Mouse (Mus musculus) liver, adult 2 months (tissue): ENCODE data around the gene Dpyd.

Source experiments
- CTCF ChIP-seq: fragments of 200-500 bp; IDR thresholded peaks from 2 replicates; pipeline ENCODE4 v1.5.1; 2011; ENCODE audit warnings: low read depth, low read length, control low read depth
- POLR2A ChIP-seq: fragments of 200-500 bp; IDR thresholded peaks from 2 replicates; pipeline ENCODE4 v1.6.1; 2011; ENCODE audit warnings: low read length, control low read depth; ENCODE audit not compliant: insufficient read depth; ENCODE audit errors: extremely low read depth

GRCm38 (mm10) chr3:118675441-118675840, 113.5 kb downstream of the Dpyd start:
- TF ChIP-seq CTCF (no peak), POLR2A (no peak)
